Mouse (Mus musculus) megakaryocyte, embryonic 14.5 days (primary cell): ENCODE measurements at regions not wholly inside any gene's neighbourhood (a gene's known extent, or its start where the extent isn't known, plus 50 kb on each side); places are given as distances from the start of the nearest gene placed in this dataset.

Experiments used
- H3K27me3 ChIP-seq: replicated peaks from 2 replicates; pipeline ENCODE3; 2012; ENCODE audit warnings: inconsistent platforms
- H3K36me3 ChIP-seq: replicated peaks from 2 replicates; pipeline ENCODE3; 2012; ENCODE audit warnings: low read length, inconsistent platforms, mixed read lengths
- H3K4me1 ChIP-seq: 2 replicates; pipeline ENCODE4 v1.6.1; 2012; ENCODE audit warnings: inconsistent platforms
- H3K4me3 ChIP-seq: replicated peaks from 2 replicates; pipeline ENCODE3; 2012; ENCODE audit warnings: moderate library complexity, mild to moderate bottlenecking, inconsistent platforms
- H3K9me3 ChIP-seq: 2 replicates; pipeline ENCODE4 v1.6.1; 2012; ENCODE audit warnings: inconsistent platforms
- FLI1 ChIP-seq: IDR thresholded peaks from 2 replicates; pipeline ENCODE4 v1.6.1; 2012; ENCODE audit warnings: low read length, inconsistent platforms, mixed read lengths
- GATA1 ChIP-seq: IDR thresholded peaks from 3 replicates; pipeline ENCODE4 v1.6.1; 2012; ENCODE audit warnings: mixed read lengths, low read length, inconsistent platforms, borderline replicate concordance

DNA sequence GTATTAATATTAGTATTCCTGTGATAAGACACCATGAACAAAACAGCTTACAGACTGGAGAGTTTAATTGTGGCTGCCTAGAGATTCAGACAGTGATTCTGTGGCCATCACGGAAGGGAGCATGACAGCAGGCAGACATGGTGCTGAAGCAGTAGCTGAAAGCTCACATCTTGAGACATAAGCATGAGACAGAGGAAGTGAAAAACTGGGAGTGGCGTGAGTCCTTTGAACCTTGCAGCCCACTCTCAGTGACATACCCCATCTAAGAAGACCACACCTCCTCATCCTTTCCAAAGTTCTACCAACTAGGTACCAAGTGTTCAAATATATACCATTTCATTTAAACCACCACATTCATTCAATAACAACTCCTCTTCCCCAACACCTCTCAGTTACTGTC, 208.0 kb upstream of the Meis1 start:
- Histone ChIP-seq H3K36me3 (no peaks in the 10 kb centered on the region), H3K4me3 (no peak overlapping the region), H3K9me3 (0 out of 2 replicates have a peak, but pooled peaks cover 4% of the 10 kb centered on the region), H3K27me3 (no peaks in the 10 kb centered on the region), H3K4me1 (no peaks in the 10 kb centered on the region)
- TF ChIP-seq GATA1 (no peak), FLI1 (no peak)

DNA sequence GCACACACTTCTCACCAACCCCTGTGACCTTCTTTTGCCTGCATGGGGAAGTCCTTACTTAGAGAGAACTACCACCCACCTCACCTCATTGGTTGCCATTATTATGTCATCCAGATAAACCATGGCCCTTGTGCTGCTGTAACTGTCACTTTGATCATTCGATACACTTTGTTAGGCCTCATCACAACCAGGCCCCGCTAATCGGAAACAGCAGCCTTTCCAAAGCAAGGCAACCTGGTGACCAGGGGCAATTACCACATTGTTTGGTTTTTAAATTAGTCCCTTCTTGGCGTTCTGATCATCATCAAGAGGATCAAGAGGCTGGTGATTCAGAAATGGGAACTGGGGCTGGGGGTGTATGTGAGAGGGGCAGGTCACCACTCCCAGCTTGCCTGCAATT, 208.9 kb upstream of the Meis1 start:
- Histone ChIP-seq H3K36me3 (no peaks in the 10 kb centered on the region), H3K4me3 (no peak overlapping the region), H3K27me3 (no peaks in the 10 kb centered on the region), H3K4me1 (no peaks in the 10 kb centered on the region), H3K9me3 (0 out of 2 replicates have a peak, but pooled peaks cover 4% of the 10 kb centered on the region)
- TF ChIP-seq FLI1 (no peak), GATA1 (no peak)

DNA sequence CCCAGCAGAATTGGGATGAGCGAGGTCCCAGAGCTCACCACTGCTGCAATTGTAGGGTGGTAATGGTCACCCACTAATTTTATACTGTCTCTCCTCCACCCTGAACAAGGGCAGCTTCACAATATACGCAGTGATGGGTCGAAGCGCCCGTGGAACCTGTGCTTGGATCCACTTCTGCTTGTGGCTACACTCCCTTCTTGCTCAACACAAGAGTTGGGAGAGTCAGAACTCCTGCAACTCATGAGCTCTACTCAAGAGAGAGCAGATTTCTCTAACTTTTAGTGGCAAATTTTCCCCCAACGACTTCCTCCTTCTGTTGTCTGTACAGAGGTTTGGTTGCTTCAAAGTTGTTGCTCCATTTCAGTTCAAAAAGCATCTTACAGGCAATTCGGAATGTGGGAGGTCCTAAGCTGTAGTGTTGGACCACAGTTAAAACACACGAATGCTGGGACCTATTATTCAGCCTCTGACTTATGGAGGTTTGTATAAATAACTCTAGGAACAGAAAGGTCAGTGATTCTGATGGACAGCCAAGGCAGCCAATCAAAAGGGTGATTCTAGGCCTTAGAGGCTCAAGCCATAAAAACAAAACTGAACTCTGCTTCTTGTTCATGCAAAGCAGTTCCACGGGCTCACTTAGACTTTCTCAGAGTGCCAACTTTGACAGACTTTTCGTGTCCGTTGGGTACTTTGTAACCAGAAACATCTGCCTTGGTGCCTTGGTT, 227.8 kb upstream of the Meis1 start:
- TF ChIP-seq GATA1 (no peak), FLI1 (no peak)
- H3K9me3 ChIP-seq = peaks cover 10% of the 10 kb centered on the region
- H3K4me1 ChIP-seq = no peaks in the 10 kb centered on the region
- H3K27me3 ChIP-seq = no peaks in the 10 kb centered on the region
- H3K4me3 ChIP-seq = no peak overlapping the region
- H3K36me3 ChIP-seq = no peaks in the 10 kb centered on the region

DNA sequence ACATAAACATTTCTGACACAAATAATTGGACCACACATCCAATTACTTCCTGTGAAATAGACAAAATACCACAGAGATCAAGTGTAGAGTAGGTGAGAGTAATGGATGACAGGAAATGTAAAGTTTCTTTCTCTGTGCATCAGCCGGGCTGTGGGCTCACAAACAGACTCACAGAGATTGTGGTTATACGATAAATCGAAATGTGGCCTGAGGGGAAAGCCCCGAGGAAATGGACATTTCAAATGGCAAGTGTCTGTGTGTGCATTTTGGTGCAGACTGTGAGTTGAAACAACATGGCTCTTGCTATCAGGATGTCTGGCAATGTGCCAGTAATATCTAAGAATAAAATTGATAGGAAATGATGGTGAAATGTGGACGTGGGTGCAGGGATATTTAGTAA, 234.8 kb upstream of the Meis1 start:
- Histone ChIP-seq H3K9me3 (peaks cover 6% of the 10 kb centered on the region; the same call in 1 of the 2 replicates), H3K4me1 (no peaks in the 10 kb centered on the region), H3K27me3 (no peaks in the 10 kb centered on the region), H3K36me3 (no peaks in the 10 kb centered on the region), H3K4me3 (no peak overlapping the region)
- TF ChIP-seq FLI1 (no peak), GATA1 (no peak)

DNA sequence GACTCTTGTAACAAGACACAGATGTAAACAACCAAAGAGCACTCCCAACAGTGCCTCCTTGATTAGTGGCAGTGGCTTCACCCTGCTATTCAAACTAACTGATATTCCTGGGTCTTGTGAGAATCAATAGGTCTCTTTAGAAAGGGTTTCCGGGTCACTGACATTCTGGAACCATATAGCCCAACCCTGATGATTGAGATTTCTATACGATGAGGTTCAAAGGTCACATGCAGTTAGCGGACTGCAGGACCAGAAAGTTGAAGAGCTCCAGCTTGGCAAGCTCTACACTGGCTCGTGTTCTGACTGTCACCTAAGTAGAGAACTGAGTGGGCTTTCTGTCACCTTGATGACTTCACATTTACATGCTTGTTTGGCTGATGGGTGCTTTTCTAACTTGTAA, 235.4 kb upstream of the Meis1 start:
- no peak for TF ChIP-seq GATA1
- TF ChIP-seq FLI1 = no peak
- Histone ChIP-seq H3K9me3 (peaks cover 2% of the 10 kb centered on the region; the same call in 1 of the 2 replicates), H3K4me3 (no peak overlapping the region), H3K36me3 (no peaks in the 10 kb centered on the region), H3K4me1 (no peaks in the 10 kb centered on the region), H3K27me3 (no peaks in the 10 kb centered on the region)

DNA sequence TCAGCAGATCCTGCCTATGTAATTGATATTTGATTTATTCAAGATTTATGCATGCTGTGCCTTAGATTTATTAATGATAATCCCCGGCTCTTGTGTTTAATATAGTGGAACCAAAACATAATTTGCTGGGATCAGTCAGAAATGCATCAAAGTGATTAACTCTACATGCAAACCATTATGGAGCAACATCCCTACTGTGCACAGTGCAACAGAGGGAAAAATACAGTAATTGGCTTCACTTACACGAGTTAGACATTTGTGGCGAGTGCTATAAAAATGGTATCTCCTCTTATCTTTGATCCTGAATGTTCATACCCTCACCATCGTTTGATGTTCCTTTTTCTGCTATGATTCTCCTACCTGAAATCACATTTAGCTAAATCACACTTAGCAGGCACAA, 238.8 kb upstream of the Meis1 start:
- Histone ChIP-seq H3K4me1 (no peaks in the 10 kb centered on the region), H3K4me3 (no peak overlapping the region), H3K9me3 (no peaks in the 10 kb centered on the region), H3K27me3 (no peaks in the 10 kb centered on the region), H3K36me3 (no peaks in the 10 kb centered on the region)
- TF ChIP-seq GATA1 (no peak), FLI1 (no peak)

DNA sequence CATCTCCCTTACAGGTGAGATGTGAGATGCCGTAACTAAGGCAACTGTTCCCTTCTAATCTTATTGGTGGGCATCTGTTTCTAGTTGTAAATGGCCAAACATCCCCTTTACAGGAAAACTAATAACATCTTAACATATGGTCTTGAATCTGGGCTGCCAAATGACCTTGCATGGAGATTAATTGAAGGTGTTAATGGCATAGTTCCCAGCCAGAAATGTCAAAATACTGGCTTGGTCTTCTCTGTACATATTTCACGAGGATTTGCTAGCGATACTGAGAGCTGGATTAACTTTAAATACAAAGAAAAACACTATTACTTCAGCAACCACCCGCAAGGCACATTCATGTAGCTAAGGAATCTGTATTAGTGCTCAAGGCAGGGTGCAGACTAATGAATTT, 244.0 kb upstream of the Meis1 start:
- Histone ChIP-seq H3K27me3 (no peaks in the 10 kb centered on the region), H3K36me3 (no peaks in the 10 kb centered on the region), H3K9me3 (peaks cover 4% of the 10 kb centered on the region; the same call in 1 of the 2 replicates), H3K4me1 (no peaks in the 10 kb centered on the region), H3K4me3 (no peak overlapping the region)
- no peak for TF ChIP-seq GATA1
- no peak for TF ChIP-seq FLI1

DNA sequence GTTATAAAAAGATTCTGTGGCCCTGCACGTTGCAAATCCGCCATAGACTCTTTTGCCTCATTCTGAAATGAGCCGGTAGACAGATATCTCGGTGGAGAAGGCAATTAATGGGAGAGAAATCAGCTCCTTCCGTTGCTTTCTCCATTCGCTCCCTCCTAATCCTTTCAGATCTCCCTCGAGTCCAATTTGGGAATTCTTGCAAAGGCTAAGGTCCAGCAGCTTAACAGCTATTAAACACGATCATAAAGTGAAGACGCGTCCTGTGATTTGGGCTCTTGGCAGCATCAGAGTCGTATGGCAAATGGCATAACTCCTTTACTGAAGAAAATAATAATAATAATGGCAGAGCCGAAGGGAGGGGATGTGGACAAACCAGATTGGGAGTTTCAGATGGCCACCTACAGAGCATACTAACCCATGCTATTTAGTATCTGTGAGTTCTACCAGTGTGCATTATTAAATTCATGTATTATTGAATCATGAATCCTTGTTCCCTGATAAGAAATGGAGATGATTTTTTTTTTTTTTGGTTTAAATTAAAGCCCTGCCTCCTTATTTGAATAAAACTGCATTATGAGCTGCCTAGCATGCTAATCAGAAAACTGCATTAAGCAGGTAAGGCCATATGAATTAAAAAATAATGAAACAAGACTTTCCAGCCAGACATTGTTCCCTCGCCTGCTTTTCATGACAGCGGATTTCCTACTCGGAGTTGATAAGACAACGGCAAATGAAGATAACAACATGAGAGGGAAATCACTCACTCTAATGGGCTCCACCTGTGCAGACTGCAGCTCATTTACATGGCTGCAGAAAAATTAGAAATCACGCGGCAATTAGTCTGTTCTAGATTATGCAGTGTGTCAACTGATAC, 246.2 kb upstream of the Meis1 start:
- no peak for TF ChIP-seq FLI1
- Histone ChIP-seq H3K9me3 (peaks cover 4% of the 10 kb centered on the region; the same call in 1 of the 2 replicates), H3K36me3 (no peaks in the 10 kb centered on the region), H3K4me1 (no peaks in the 10 kb centered on the region), H3K27me3 (no peaks in the 10 kb centered on the region), H3K4me3 (no peak overlapping the region)

DNA sequence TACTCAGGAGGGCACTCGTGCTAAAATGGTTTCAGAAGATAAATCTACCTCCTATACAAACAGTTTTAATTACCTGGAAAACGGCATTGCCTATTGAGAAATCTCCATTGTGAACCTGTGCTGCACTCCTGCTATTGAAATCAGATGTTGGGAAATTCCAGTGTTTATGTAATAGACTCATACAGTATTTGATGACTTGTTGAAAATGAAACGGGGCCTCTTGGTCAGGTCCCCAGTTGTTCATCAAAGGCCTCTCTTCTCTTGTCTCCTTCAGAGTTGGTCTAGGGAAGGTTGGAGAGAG, 246.8 kb upstream of the Meis1 start:
- TF ChIP-seq GATA1 = no peak
- TF ChIP-seq FLI1 = no peak
- H3K9me3 ChIP-seq = peaks cover 4% of the 10 kb centered on the region; the same call in 1 of the 2 replicates

DNA sequence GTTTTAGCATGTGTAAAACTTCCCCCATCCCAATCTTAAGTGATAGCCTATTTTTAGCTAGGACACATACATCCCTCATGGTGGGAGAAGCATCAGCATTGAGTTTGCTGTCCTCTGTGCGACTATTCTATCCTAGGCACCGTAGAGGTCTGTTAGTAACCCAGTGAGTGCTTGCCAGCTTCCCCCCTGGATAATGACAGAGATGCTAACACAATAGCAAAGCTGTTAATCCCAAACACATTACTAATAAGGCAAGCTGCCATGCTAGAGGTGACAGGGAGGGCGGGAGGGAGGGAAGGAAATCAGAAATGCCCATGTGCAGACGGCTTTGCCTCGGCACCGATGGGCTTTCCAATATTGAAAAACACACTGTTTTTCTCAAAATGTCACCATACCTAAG, 272.2 kb upstream of the Meis1 start:
- TF ChIP-seq FLI1 = no peak
- TF ChIP-seq GATA1 = no peak

More for the DNA sequence above, 246.8 kb upstream of the Meis1 start:
- no peaks in the 10 kb centered on the region for H3K27me3 ChIP-seq
- H3K4me3 ChIP-seq = no peak overlapping the region
- H3K4me1 ChIP-seq = no peaks in the 10 kb centered on the region
- H3K36me3 ChIP-seq = no peaks in the 10 kb centered on the region

More for the DNA sequence above, 272.2 kb upstream of the Meis1 start:
- peaks cover 4% of the 10 kb centered on the region; the same call in 1 of the 2 replicates for H3K9me3 ChIP-seq
- no peaks in the 10 kb centered on the region for H3K36me3 ChIP-seq
- no peaks in the 10 kb centered on the region for H3K27me3 ChIP-seq
- H3K4me3 ChIP-seq = no peak overlapping the region
- no peaks in the 10 kb centered on the region for H3K4me1 ChIP-seq
